Comparison of ENCODE assay signal across 9 mouse cellular contexts in genomic region chr9:62286967-62287632, GRCm38 (mm10). TPM values are rescaled to one million over a fixed set of nuclear protein-coding genes. Genes with fewer than 3 reads are reported as not detected.
A peak's percentile ranks its signal among the peaks of the same experiment; 100 is the strongest.
DNase-seq lines count a peak whose midpoint lies in the region; ATAC-seq and TF ChIP-seq lines count a peak whose summit lies in the region.
"Had no signal": no experiment of that assay in that cellular context is flagged by ENCODE, and none has a peak within 500 bp of the region (broad histone marks: within the 10 kb centered on the region; RNA-seq: fewer than 3 reads in every experiment).

No protein-coding gene starts in this region.

- CTCF ChIA-PET in Patski (lab: Charles Lee), result interaction anchor here (0.9 to 4.8 kb wide), 7 partner anchors 8 to 270 kb away, joined by 3 to 34 read pairs (median 4); no protein-coding TSS in a partner anchor

- in situ Hi-C loops in Patski (cut with MboI; ENCODE audit: low pct_unique_long_range_greater_than_20kb), result no loop called here

- 42% methylated on average over 4 of the region's 4 CpGs for WGBS in intestine, postnatal 0 days
- WGBS in intestine, embryonic 16.5 days, result 42% methylated on average over 4 of the region's 4 CpGs
- WGBS in neural tube, embryonic 11.5 days, result 46% methylated on average over 4 of the region's 4 CpGs

- H3K9ac ChIP-seq in intestine, postnatal 0 days (ENCODE audit: low read depth, low read length), result no peak overlapping the region
- H3K9ac ChIP-seq in intestine, embryonic 16.5 days (ENCODE audit: low read depth, low read length), result no peak overlapping the region
- H3K9ac ChIP-seq in neural tube, embryonic 11.5 days (ENCODE audit: low read length), result no peak overlapping the region
- H3K9ac ChIP-seq: neural tube, embryonic 13.5 days had no signal

- POLR2A ChIA-PET in Patski (lab: Charles Lee), result no interaction called here

- peak; percentile 91 for TF ChIP-seq CTCF in intestine, postnatal 0 days (IDR thresholded peaks at IDR 0.05; ENCODE audit: low read depth)
- peak; percentile 74 for TF ChIP-seq CTCF in Patski (IDR thresholded peaks at IDR 0.05)

- no peak overlapping the region for H3K4me2 ChIP-seq in intestine, postnatal 0 days (replicated peaks; ENCODE audit: low read depth)
- H3K4me2 ChIP-seq in intestine, embryonic 16.5 days (ENCODE audit: low read depth, low read length), result no peak overlapping the region
- H3K4me2 ChIP-seq in neural tube, embryonic 11.5 days (ENCODE audit: low read depth), result no peak overlapping the region
- H3K4me2 ChIP-seq: neural tube, embryonic 13.5 days had no signal

- intact Hi-C loops in heart, postnatal 10 days (cut with DNase I), result loop anchor here (1.0 to 2.0 kb wide), 3 partner anchors 184 to 490 kb away; no protein-coding TSS in a partner anchor
- intact Hi-C loops in left cerebral cortex, postnatal 14 days (cut with DNase I), result loop anchor here (2.0 to 10.0 kb wide), 3 partner anchors 185 to 838 kb away; no protein-coding TSS in a partner anchor

- no peaks in the 10 kb centered on the region for H3K36me3 ChIP-seq in intestine, postnatal 0 days (ENCODE audit: control insufficient read depth, insufficient read depth)
- H3K36me3 ChIP-seq in intestine, embryonic 16.5 days (ENCODE audit: control insufficient read depth, insufficient read depth, low read length), result no peaks in the 10 kb centered on the region
- H3K36me3 ChIP-seq in neural tube, embryonic 11.5 days (ENCODE audit: control insufficient read depth, insufficient read depth, low read length), result no peaks in the 10 kb centered on the region
- H3K36me3 ChIP-seq: neural tube, embryonic 13.5 days had no signal

- H3K9me3 ChIP-seq in intestine, postnatal 0 days (ENCODE audit: control insufficient read depth), result no peaks in the 10 kb centered on the region
- no peaks in the 10 kb centered on the region for H3K9me3 ChIP-seq in intestine, embryonic 16.5 days (ENCODE audit: control insufficient read depth, low read length)
- H3K9me3 ChIP-seq in neural tube, embryonic 11.5 days (ENCODE audit: control insufficient read depth, low read length), result no peaks in the 10 kb centered on the region
- H3K9me3 ChIP-seq: neural tube, embryonic 13.5 days had no signal

- H3K27ac ChIP-seq in intestine, postnatal 0 days (ENCODE audit: low read depth, low read length), result no peak overlapping the region
- H3K27ac ChIP-seq in intestine, embryonic 16.5 days (ENCODE audit: low read length), result no peak overlapping the region
- no peak overlapping the region for H3K27ac ChIP-seq in neural tube, embryonic 11.5 days (ENCODE audit: low read depth, low read length)
- H3K27ac ChIP-seq: neural tube, embryonic 13.5 days had no signal

- no peaks in the 10 kb centered on the region for H3K27me3 ChIP-seq in intestine, postnatal 0 days (replicated peaks; ENCODE audit: control insufficient read depth, insufficient read depth, low read length)
- H3K27me3 ChIP-seq in intestine, embryonic 16.5 days (replicated peaks; ENCODE audit: control insufficient read depth, insufficient read depth, low read length), result no peaks in the 10 kb centered on the region
- no peaks in the 10 kb centered on the region for H3K27me3 ChIP-seq in Patski
- H3K27me3 ChIP-seq in neural tube, embryonic 11.5 days (ENCODE audit: control insufficient read depth, insufficient read depth, low read length), result no peaks in the 10 kb centered on the region
- H3K27me3 ChIP-seq: neural tube, embryonic 13.5 days had no signal

- H3K4me1 ChIP-seq in intestine, postnatal 0 days (replicated peaks; ENCODE audit: control insufficient read depth, insufficient read depth, low read length), result no peaks in the 10 kb centered on the region
- H3K4me1 ChIP-seq in intestine, embryonic 16.5 days (ENCODE audit: control insufficient read depth, insufficient read depth, low read length), result no peaks in the 10 kb centered on the region
- H3K4me1 ChIP-seq in neural tube, embryonic 11.5 days (ENCODE audit: control insufficient read depth, insufficient read depth, low read length), result no peaks in the 10 kb centered on the region
- H3K4me1 ChIP-seq: neural tube, embryonic 13.5 days had no signal

- H3K4me3 ChIP-seq in intestine, postnatal 0 days (ENCODE audit: low read depth, low read length), result no peak overlapping the region
- no peak overlapping the region for H3K4me3 ChIP-seq in intestine, embryonic 16.5 days (ENCODE audit: low read length)
- no peak overlapping the region for H3K4me3 ChIP-seq in neural tube, embryonic 11.5 days (ENCODE audit: low read depth, low read length)
- H3K4me3 ChIP-seq: neural tube, embryonic 13.5 days had no signal

- DNase-seq in Patski (ENCODE audit: low read depth, low spot score), result no peak
- peak; percentile 91 to 92 for DNase-seq in cerebellum, postnatal 14 days
- DNase-seq in heart, postnatal 10 days, result peak; percentile 79 to 91
- peak; percentile 77 to 86 for DNase-seq in left cerebral cortex, postnatal 14 days (ENCODE audit: low spot score in 2 of 2)
- DNase-seq in neural tube, embryonic 11.5 days (ENCODE audit: low spot score), result peak; percentile 80
- DNase-seq in thymus, postnatal 14 days, result peak; percentile 81

- no peak for ATAC-seq in intestine, postnatal 0 days
- no peak for ATAC-seq in intestine, embryonic 16.5 days
- no peak for ATAC-seq in Patski
- ATAC-seq in neural tube, embryonic 11.5 days (ENCODE audit: insufficient read depth, low FRiP score, low TSS enrichment), result no peak

RNA-seq across cellular contexts. Expression of gene Spesp1, which starts 5.1 kb away (rescaled TPM):
- polyA plus RNA-seq in intestine, postnatal 0 days (2015; fragmentation: Nextera tagmentation; extraction: Ambion mirVana), result not detected in 2 replicates
- polyA plus RNA-seq in intestine, embryonic 16.5 days (2015; fragmentation: Nextera tagmentation; extraction: Ambion mirVana), result not detected in 2 replicates
- not detected for polyA plus RNA-seq in Patski (2021)
- total RNA-seq in heart, postnatal 10 days (2021), result not detected
- not detected for total RNA-seq in left cerebral cortex, postnatal 14 days (2021)
- not detected in 2 replicates for polyA plus RNA-seq in neural tube, embryonic 11.5 days (2014; fragmentation: Nextera tagmentation; extraction: Ambion mirVana)
- polyA plus RNA-seq: neural tube, embryonic 13.5 days had no signal

RNA-seq across cellular contexts. Expression of gene Anp32a, which starts 54.0 kb away (rescaled TPM):
- polyA plus RNA-seq in intestine, postnatal 0 days (2015; fragmentation: Nextera tagmentation; extraction: Ambion mirVana), result 53.6 and 57.4 TPM in 2 replicates
- polyA plus RNA-seq in intestine, embryonic 16.5 days (2015; fragmentation: Nextera tagmentation; extraction: Ambion mirVana), result 146 and 206 TPM in 2 replicates
- polyA plus RNA-seq in Patski (2021), result 231 TPM
- total RNA-seq in heart, postnatal 10 days (2021), result 100 to 1,000 TPM; 231 to 270 TPM
- total RNA-seq in left cerebral cortex, postnatal 14 days (2021), result 100 to 1,000 TPM; 254 to 262 TPM
- polyA plus RNA-seq in neural tube, embryonic 11.5 days (2014; fragmentation: Nextera tagmentation; extraction: Ambion mirVana), result 125 and 138 TPM in 2 replicates
